Mouse (Mus musculus): ENCODE measurements around the gene Ptgir.

DNA sequence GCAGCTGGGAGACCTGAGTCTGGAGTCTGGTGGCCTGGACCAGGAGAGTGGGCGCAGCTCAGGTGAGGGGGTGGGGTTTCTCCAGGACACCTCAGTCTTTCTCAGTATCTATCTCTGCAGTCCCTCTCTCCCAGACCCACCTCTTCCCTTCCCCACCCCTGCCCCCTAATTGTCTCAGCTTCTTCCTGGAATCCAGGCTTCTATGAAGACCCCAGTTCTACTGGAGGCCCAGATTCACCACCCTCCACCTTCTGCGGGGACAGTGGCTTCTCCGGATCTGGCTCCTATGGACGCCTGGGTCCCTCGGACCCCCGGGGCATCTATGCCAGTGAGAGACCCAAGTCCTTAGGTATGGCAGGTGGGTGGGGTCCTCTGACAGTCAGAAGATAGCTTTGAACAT is 23.1 kb upstream of the Ptgir start:
- TF ChIP-seq CTCF (IDR thresholded peaks at IDR 0.05; ENCODE audit: control insufficient read depth, insufficient read depth, low read length) (no peak), POLR2A (IDR thresholded peaks at IDR 0.05; ENCODE audit: borderline replicate concordance, control insufficient read depth, low read depth, low read length) (no peak)

Measured in bone marrow, adult 2 months (tissue).